Mouse (Mus musculus): ENCODE data around the gene Camk1. TPM values are rescaled to one million over a fixed set of nuclear protein-coding genes. Genes with fewer than 3 reads are reported as not detected.

The Camk1 gene
- polyA plus RNA-seq (2012; ENCODE audit: low replicate concordance) = 3.1 and 4.4 TPM in 2 replicates

GRCm38 (mm10) chr6:113343177-113344092 lies at the start of gene Camk1:
Camk1 (minus strand) TSS chr6:113343984.

GRCm38 (mm10) chr6:113388960-113389359 lies 45.2 kb upstream of the Camk1 start, which contains the start of gene Ttll3:
Ttll3 (plus strand) TSS chr6:113389260.

GRCm38 (mm10) chr6:113377496-113378385 lies 34.0 kb upstream of the Camk1 start, which contains the start of the genes Tada3 and Arpc4:
Tada3 (minus strand) TSS chr6:113377883.
Arpc4 (plus strand) TSS chr6:113378115.

GRCm38 (mm10) chr6:113326533-113327315 lies 17.1 kb downstream of the Camk1 start, which contains the start of gene Ogg1:
Ogg1 (plus strand) TSS chr6:113326972.

GRCm38 (mm10) chr6:113306986-113307349 lies 36.8 kb downstream of the Camk1 start, which contains the start of gene Brpf1:
Brpf1 (plus strand) TSS chr6:113307137.

Other genes starting within 250 kb of the Camk1 start
- 0.07 TPM in 1 of 2 replicates, not detected in the other for gene Lhfpl4, start 148.6 kb downstream of the Camk1 start, polyA plus RNA-seq (2012; ENCODE audit: low replicate concordance)
- gene Mtmr14, start 106.1 kb downstream of the Camk1 start, polyA plus RNA-seq (2012; ENCODE audit: low replicate concordance) = 64.5 and 115 TPM in 2 replicates
- not detected in 2 replicates for gene Cpne9, start 61.7 kb downstream of the Camk1 start, polyA plus RNA-seq (2012; ENCODE audit: low replicate concordance)
- gene Brpf1, start 36.8 kb downstream of the Camk1 start, polyA plus RNA-seq (2012; ENCODE audit: low replicate concordance) = 31.9 and 78.4 TPM in 2 replicates
- gene Ogg1, start 17.0 kb downstream of the Camk1 start, polyA plus RNA-seq (2012; ENCODE audit: low replicate concordance) = 11.2 and 13.0 TPM in 2 replicates
- 41.4 and 52.6 TPM in 2 replicates for gene Tada3, start 33.9 kb upstream of the Camk1 start, polyA plus RNA-seq (2012; ENCODE audit: low replicate concordance)
- gene Arpc4, start 34.1 kb upstream of the Camk1 start, polyA plus RNA-seq (2012; ENCODE audit: low replicate concordance) = 409 and 484 TPM in 2 replicates
- 5.9 and 6.1 TPM in 2 replicates for gene Ttll3, start 45.3 kb upstream of the Camk1 start, polyA plus RNA-seq (2012; ENCODE audit: low replicate concordance)
- 135 and 164 TPM in 2 replicates for gene Rpusd3, start 75.4 kb upstream of the Camk1 start, polyA plus RNA-seq (2012; ENCODE audit: low replicate concordance)
- not detected in 2 replicates for gene Cidec, start 91.8 kb upstream of the Camk1 start, polyA plus RNA-seq (2012; ENCODE audit: low replicate concordance)
- gene Jagn1, start 98.6 kb upstream of the Camk1 start, polyA plus RNA-seq (2012; ENCODE audit: low replicate concordance) = 8.9 and 12.8 TPM in 2 replicates
- gene Il17re, start 114.5 kb upstream of the Camk1 start, polyA plus RNA-seq (2012; ENCODE audit: low replicate concordance) = 0.08 TPM in 1 of 2 replicates, not detected in the other
- 2.5 and 3.0 TPM in 2 replicates for gene Il17rc, start 127.4 kb upstream of the Camk1 start, polyA plus RNA-seq (2012; ENCODE audit: low replicate concordance)
- 25.7 and 65.0 TPM in 2 replicates for gene Creld1, start 139.3 kb upstream of the Camk1 start, polyA plus RNA-seq (2012; ENCODE audit: low replicate concordance)
- 0.06 TPM in 1 of 2 replicates, not detected in the other for gene Prrt3, start 157.9 kb upstream of the Camk1 start, polyA plus RNA-seq (2012; ENCODE audit: low replicate concordance)
- gene Emc3, start 187.7 kb upstream of the Camk1 start, polyA plus RNA-seq (2012; ENCODE audit: low replicate concordance) = 54.1 and 74.3 TPM in 2 replicates
- 0.74 and 3.2 TPM in 2 replicates for gene Fancd2, start 187.7 kb upstream of the Camk1 start, polyA plus RNA-seq (2012; ENCODE audit: low replicate concordance)